ENCODE assay signal across 11 mouse cellular contexts in genomic region chr9:37368081-37368830, GRCm38 (mm10). TPM values are rescaled to one million over a fixed set of nuclear protein-coding genes. Genes with fewer than 3 reads are reported as not detected.
DNase-seq lines count a peak whose midpoint lies in the region; ATAC-seq lines count a peak whose summit lies in the region.
"Had no signal": no experiment of that assay in that cellular context is flagged by ENCODE, and none has a peak within 500 bp of the region (broad histone marks: within the 10 kb centered on the region; RNA-seq: fewer than 3 reads in every experiment).

No protein-coding gene starts in this region.

- H3K36me3 ChIP-seq in forebrain, embryonic 16.5 days (ENCODE audit: control insufficient read depth, insufficient read depth), result no peaks in the 10 kb centered on the region
- H3K36me3 ChIP-seq in forebrain, embryonic 12.5 days (replicated peaks), result no peaks in the 10 kb centered on the region
- no peaks in the 10 kb centered on the region for H3K36me3 ChIP-seq in kidney, embryonic 14.5 days (ENCODE audit: control insufficient read depth, insufficient read depth, low read length)
- H3K36me3 ChIP-seq in midbrain, embryonic 15.5 days (replicated peaks), result no peaks in the 10 kb centered on the region

- no peaks in the 10 kb centered on the region for H3K4me1 ChIP-seq in forebrain, embryonic 16.5 days (replicated peaks; ENCODE audit: control insufficient read depth, insufficient read depth, low read length)
- H3K4me1 ChIP-seq in forebrain, embryonic 12.5 days, result no peaks in the 10 kb centered on the region
- 0 out of 2 replicates have a peak, but pooled peaks cover 4% of the 10 kb centered on the region for H3K4me1 ChIP-seq in kidney, embryonic 14.5 days (ENCODE audit: control insufficient read depth, insufficient read depth, low read length)
- H3K4me1 ChIP-seq in midbrain, embryonic 15.5 days, result no peaks in the 10 kb centered on the region

- DNase-seq in kidney, adult 18-20 months, result no peak
- DNase-seq in ZHBTc4 (ENCODE audit: low read depth, low spot score), result peak; percentile 26
- DNase-seq in spleen, postnatal 14 days (ENCODE audit: low spot score in 2 of 2), result no peak
- DNase-seq in gastrocnemius, postnatal 10 days, result no peak
- DNase-seq: adrenal gland, adult 8-10 months; liver had no signal

- H3K4me3 ChIP-seq in forebrain, embryonic 16.5 days (replicated peaks; ENCODE audit: low read length), result no peak overlapping the region
- H3K4me3 ChIP-seq in forebrain, embryonic 12.5 days (replicated peaks), result no peak overlapping the region
- H3K4me3 ChIP-seq in kidney, embryonic 14.5 days (ENCODE audit: low read length), result no peak overlapping the region
- H3K4me3 ChIP-seq in midbrain, embryonic 15.5 days, result 0 out of 2 replicates have a peak overlapping the region, but pooled peaks have one; percentile 12

- no peak overlapping the region for H3K9ac ChIP-seq in forebrain, embryonic 16.5 days (replicated peaks; ENCODE audit: low read depth, low read length)
- no peak overlapping the region for H3K9ac ChIP-seq in forebrain, embryonic 12.5 days
- H3K9ac ChIP-seq in kidney, embryonic 14.5 days (ENCODE audit: low read depth, low read length), result no peak overlapping the region
- H3K9ac ChIP-seq in midbrain, embryonic 15.5 days, result no peak overlapping the region

- 90% methylated on average over 11 of the region's 11 CpGs for WGBS in forebrain, embryonic 16.5 days
- WGBS in forebrain, embryonic 12.5 days, result 86% methylated on average over 11 of the region's 11 CpGs
- 66% methylated on average over 11 of the region's 11 CpGs for WGBS in kidney, embryonic 14.5 days
- WGBS in midbrain, embryonic 15.5 days, result 86% methylated on average over 11 of the region's 11 CpGs

- H3K9me3 ChIP-seq in forebrain, embryonic 16.5 days (ENCODE audit: control insufficient read depth, low read length), result no peaks in the 10 kb centered on the region
- no peaks in the 10 kb centered on the region for H3K9me3 ChIP-seq in forebrain, embryonic 12.5 days
- H3K9me3 ChIP-seq in kidney, embryonic 14.5 days (ENCODE audit: control insufficient read depth, low read length), result no peaks in the 10 kb centered on the region
- H3K9me3 ChIP-seq in midbrain, embryonic 15.5 days, result no peaks in the 10 kb centered on the region

- peak overlapping the region; percentile 22; the same call in 1 of the 2 replicates for H3K4me2 ChIP-seq in forebrain, embryonic 16.5 days (ENCODE audit: low read length)
- no peak overlapping the region for H3K4me2 ChIP-seq in forebrain, embryonic 12.5 days
- no peak overlapping the region for H3K4me2 ChIP-seq in kidney, embryonic 14.5 days (replicated peaks; ENCODE audit: low read depth, low read length)
- no peak overlapping the region for H3K4me2 ChIP-seq in midbrain, embryonic 15.5 days

- no peak overlapping the region for H3K27ac ChIP-seq in forebrain, embryonic 16.5 days (ENCODE audit: low read length)
- no peak overlapping the region for H3K27ac ChIP-seq in forebrain, embryonic 12.5 days
- peak overlapping the region; percentile 30; the same call in 1 of the 2 replicates for H3K27ac ChIP-seq in kidney, embryonic 14.5 days (ENCODE audit: low read depth, low read length)
- H3K27ac ChIP-seq in midbrain, embryonic 15.5 days, result peak overlapping the region; percentile 64

- H3K27me3 ChIP-seq in forebrain, embryonic 16.5 days (replicated peaks; ENCODE audit: control insufficient read depth, insufficient read depth, low read length), result no peaks in the 10 kb centered on the region
- H3K27me3 ChIP-seq in forebrain, embryonic 12.5 days, result no peaks in the 10 kb centered on the region
- H3K27me3 ChIP-seq in kidney, embryonic 14.5 days (ENCODE audit: control insufficient read depth, insufficient read depth, low read length), result peaks cover 3% of the 10 kb centered on the region; the same call in 1 of the 2 replicates
- H3K27me3 ChIP-seq in midbrain, embryonic 15.5 days (replicated peaks), result no peaks in the 10 kb centered on the region

- no peak for ATAC-seq in forebrain, embryonic 16.5 days
- ATAC-seq in forebrain, embryonic 12.5 days (ENCODE audit: low FRiP score), result no peak
- no peak for ATAC-seq in kidney, embryonic 14.5 days (ENCODE audit: low FRiP score, low TSS enrichment)
- ATAC-seq in midbrain, embryonic 15.5 days (replicated peaks), result no peak

RNA-seq across cellular contexts. Expression of gene Hepacam, which starts 1.1 kb away (rescaled TPM):
- 6.3 and 6.6 TPM in 2 replicates for polyA plus RNA-seq in forebrain, embryonic 16.5 days (2015; fragmentation: Nextera tagmentation; extraction: Ambion mirVana)
- polyA plus RNA-seq in forebrain, embryonic 12.5 days (2016; fragmentation: Nextera tagmentation; extraction: Ambion mirVana), result 0.08 and 0.18 TPM in 2 replicates
- polyA plus RNA-seq in kidney, embryonic 14.5 days (2014; fragmentation: Nextera tagmentation; extraction: Ambion mirVana), result not detected in 2 replicates
- 12.3 and 15.1 TPM in 2 replicates for polyA plus RNA-seq in midbrain, embryonic 15.5 days (2015; fragmentation: Nextera tagmentation; extraction: Ambion mirVana)
- total RNA-seq in gastrocnemius, postnatal 10 days (2021), result 1 to 10 TPM in 1 of 2 experiments, under 1 TPM in 1; 0.84 to 1.6 TPM
- polyA plus RNA-seq: embryonic facial prominence, embryonic 11.5 days had no signal

RNA-seq across cellular contexts. Expression of gene Ccdc15, which starts 20.0 kb away (rescaled TPM):
- 8.3 and 9.9 TPM in 2 replicates for polyA plus RNA-seq in forebrain, embryonic 16.5 days (2015; fragmentation: Nextera tagmentation; extraction: Ambion mirVana)
- polyA plus RNA-seq in forebrain, embryonic 12.5 days (2016; fragmentation: Nextera tagmentation; extraction: Ambion mirVana), result 11.1 and 11.6 TPM in 2 replicates
- 5.8 and 8.2 TPM in 2 replicates for polyA plus RNA-seq in kidney, embryonic 14.5 days (2014; fragmentation: Nextera tagmentation; extraction: Ambion mirVana)
- 7.9 and 8.7 TPM in 2 replicates for polyA plus RNA-seq in midbrain, embryonic 15.5 days (2015; fragmentation: Nextera tagmentation; extraction: Ambion mirVana)
- total RNA-seq in gastrocnemius, postnatal 10 days (2021), result 1 to 10 TPM; 1.9 to 2.6 TPM

RNA-seq across cellular contexts. Expression of gene Robo4, which starts 33.4 kb away (rescaled TPM):
- polyA plus RNA-seq in forebrain, embryonic 16.5 days (2015; fragmentation: Nextera tagmentation; extraction: Ambion mirVana), result 4.5 and 4.6 TPM in 2 replicates
- polyA plus RNA-seq in forebrain, embryonic 12.5 days (2016; fragmentation: Nextera tagmentation; extraction: Ambion mirVana), result 4.8 and 5.4 TPM in 2 replicates
- 10.5 and 11.9 TPM in 2 replicates for polyA plus RNA-seq in kidney, embryonic 14.5 days (2014; fragmentation: Nextera tagmentation; extraction: Ambion mirVana)
- polyA plus RNA-seq in midbrain, embryonic 15.5 days (2015; fragmentation: Nextera tagmentation; extraction: Ambion mirVana), result 5.2 and 6.2 TPM in 2 replicates
- total RNA-seq in gastrocnemius, postnatal 10 days (2021), result 10 to 100 TPM; 21.1 to 25.4 TPM

Comparison
In these comparisons a context has a peak if more than half of its experiments do, and no peak if none do; other contexts are left out.
1. H3K27ac ChIP-seq: peak in kidney, embryonic 14.5 days (single experiment) and midbrain, embryonic 15.5 days (single experiment); none in forebrain, embryonic 16.5 days (single experiment) and forebrain, embryonic 12.5 days (single experiment).